Mouse (Mus musculus): ENCODE measurements around the gene Dhx34. TPM values are rescaled to one million over a fixed set of nuclear protein-coding genes. Genes with fewer than 3 reads are reported as not detected.

Gene Dhx34
- polyA plus RNA-seq (2012; ENCODE audit: low replicate concordance) = 40.4 and 47.8 TPM in 2 replicates

GRCm38 (mm10) chr7:16221582-16222272, at the start of gene Dhx34:
Dhx34 (minus strand) TSS chr7:16222037.

GRCm38 (mm10) chr7:16259110-16259590, 37.3 kb upstream of the Dhx34 start, which contains the start of gene C5ar1:
C5ar1 (minus strand) TSS chr7:16259540.

GRCm38 (mm10) chr7:16244067-16244466, 22.2 kb upstream of the Dhx34 start, which contains the start of gene C5ar2:
C5ar2 (minus strand) TSS chr7:16244154.

GRCm38 (mm10) chr7:16174597-16175541, 47.0 kb downstream of the Dhx34 start, which contains the start of gene Meis3:
Meis3 (plus strand) TSS chr7:16175090.

Other genes starting within 250 kb of the Dhx34 start
- gene Bicra, start 174.1 kb downstream of the Dhx34 start, polyA plus RNA-seq (2012; ENCODE audit: low replicate concordance) = 93.7 and 130 TPM in 2 replicates
- 0.07 TPM in 1 of 2 replicates, not detected in the other for gene Zfp541, start 160.2 kb downstream of the Dhx34 start, polyA plus RNA-seq (2012; ENCODE audit: low replicate concordance)
- gene Napa, start 123.6 kb downstream of the Dhx34 start, polyA plus RNA-seq (2012; ENCODE audit: low replicate concordance) = 213 and 314 TPM in 2 replicates
- 7.2 and 17.1 TPM in 2 replicates for gene Kptn, start 102.1 kb downstream of the Dhx34 start, polyA plus RNA-seq (2012; ENCODE audit: low replicate concordance)
- 0.15 and 0.18 TPM in 2 replicates for gene Slc8a2, start 92.2 kb downstream of the Dhx34 start, polyA plus RNA-seq (2012; ENCODE audit: low replicate concordance)
- gene Meis3, start 46.9 kb downstream of the Dhx34 start, polyA plus RNA-seq (2012; ENCODE audit: low replicate concordance) = 2.8 and 3.3 TPM in 2 replicates
- gene C5ar2, start 22.1 kb upstream of the Dhx34 start, polyA plus RNA-seq (2012; ENCODE audit: low replicate concordance) = 0.26 and 2.0 TPM in 2 replicates
- gene C5ar1, start 37.5 kb upstream of the Dhx34 start, polyA plus RNA-seq (2012; ENCODE audit: low replicate concordance) = 0.09 and 1.5 TPM in 2 replicates
- gene Inafm1, start 51.6 kb upstream of the Dhx34 start, polyA plus RNA-seq (2012; ENCODE audit: low replicate concordance) = 89.0 and 205 TPM in 2 replicates
- gene Ccdc9, start 64.8 kb upstream of the Dhx34 start, polyA plus RNA-seq (2012; ENCODE audit: low replicate concordance) = 50.5 and 115 TPM in 2 replicates
- 210 and 580 TPM in 2 replicates for gene Bbc3, start 86.4 kb upstream of the Dhx34 start, polyA plus RNA-seq (2012; ENCODE audit: low replicate concordance)
- gene Sae1, start 165.8 kb upstream of the Dhx34 start, polyA plus RNA-seq (2012; ENCODE audit: low replicate concordance) = 19.3 and 20.4 TPM in 2 replicates
- gene Zc3h4, start 178.9 kb upstream of the Dhx34 start, polyA plus RNA-seq (2012; ENCODE audit: low replicate concordance) = 229 and 298 TPM in 2 replicates
- gene Tmem160, start 230.7 kb upstream of the Dhx34 start, polyA plus RNA-seq (2012; ENCODE audit: low replicate concordance) = 88.8 and 162 TPM in 2 replicates